Mouse (Mus musculus): Measurements from ENCODE around the gene Apex1.
"Not testable (repeated sequence)": the region's sequence is repeated elsewhere in the genome, so short reads cannot be mapped to it uniquely, and the experiment has no call there.

The Apex1 gene

GRCm38 (mm10) chr14:50927366-50927765 lies 2.6 kb downstream of the Apex1 start:
- DNase-seq (ENCODE audit: low spot score) = no peak

- no peak for DNase-seq (ENCODE audit: low spot score)
Observed at GRCm38 (mm10) chr14:50929951-50930350, 5.2 kb downstream of the Apex1 start.

GRCm38 (mm10) chr14:50930377-50930753 lies 5.6 kb downstream of the Apex1 start:
- peak; percentile 85 for DNase-seq (ENCODE audit: low spot score)

GRCm38 (mm10) chr14:50930754-50931492 lies 6.2 kb downstream of the Apex1 start, which contains the start of the genes Pip4p1 and Pnp:
TSS of gene Pip4p1 (minus strand) at chr14:50930856.
TSS of gene Pnp (plus strand) at chr14:50931082.
- peak; percentile 99 for DNase-seq (ENCODE audit: low spot score)

GRCm38 (mm10) chr14:50931493-50932020 lies 6.8 kb downstream of the Apex1 start:
- no peak for DNase-seq (ENCODE audit: low spot score)

- no peak for DNase-seq (ENCODE audit: low spot score)
Observed at GRCm38 (mm10) chr14:50936649-50937048, 11.9 kb downstream of the Apex1 start.

GRCm38 (mm10) chr14:50938119-50938908 lies 13.5 kb downstream of the Apex1 start:
- no peak for DNase-seq (ENCODE audit: low spot score)

GRCm38 (mm10) chr14:50938940-50939339 lies 14.2 kb downstream of the Apex1 start:
- DNase-seq (ENCODE audit: low spot score) = no peak

GRCm38 (mm10) chr14:50943932-50944667 lies 19.3 kb downstream of the Apex1 start, which contains the start of gene Gm49342:
TSS of gene Gm49342 (plus strand) at chr14:50944517.
- DNase-seq (ENCODE audit: low spot score) = peak; percentile 88

GRCm38 (mm10) chr14:50944668-50945033 lies 19.9 kb downstream of the Apex1 start:
- DNase-seq (ENCODE audit: low spot score) = not testable (repeated sequence)

GRCm38 (mm10) chr14:50945081-50945480 lies 20.3 kb downstream of the Apex1 start:
- DNase-seq (ENCODE audit: low spot score) = not testable (repeated sequence)

- not testable (repeated sequence) for DNase-seq (ENCODE audit: low spot score)
Observed at GRCm38 (mm10) chr14:50945526-50945925, 20.8 kb downstream of the Apex1 start.

GRCm38 (mm10) chr14:50955487-50955886 lies 30.7 kb downstream of the Apex1 start:
- DNase-seq (ENCODE audit: low spot score) = no peak

- DNase-seq (ENCODE audit: low spot score) = peak; percentile 16
Observed at GRCm38 (mm10) chr14:50955942-50956508, 31.3 kb downstream of the Apex1 start, which contains the start of gene Pnp2. TSS of gene Pnp2 (plus strand) at chr14:50955992.

- not testable (repeated sequence) for DNase-seq (ENCODE audit: low spot score)
Observed at GRCm38 (mm10) chr14:50956724-50957123, 32.0 kb downstream of the Apex1 start.

GRCm38 (mm10) chr14:50957146-50957545 lies 32.4 kb downstream of the Apex1 start:
- DNase-seq (ENCODE audit: low spot score) = not testable (repeated sequence)

GRCm38 (mm10) chr14:50958289-50958995 lies 33.7 kb downstream of the Apex1 start:
- not testable (repeated sequence) for DNase-seq (ENCODE audit: low spot score)

- no peak for DNase-seq (ENCODE audit: low spot score)
Observed at GRCm38 (mm10) chr14:50968216-50968980, 43.6 kb downstream of the Apex1 start.

GRCm38 (mm10) chr14:50969041-50969440 lies 44.3 kb downstream of the Apex1 start:
- no peak for DNase-seq (ENCODE audit: low spot score)
